Mouse (Mus musculus) cerebellum, adult 11 months (tissue): Measurements from ENCODE around the gene Qtrt1.
"Not testable (repeated sequence)": the region's sequence is repeated elsewhere in the genome, so short reads cannot be mapped to it uniquely, and the experiment has no call there.

Experiments used
- DNase-seq: peaks from one replicate; pipeline ENCODE4 v3.0.0; 2022

Qtrt1 gene

GRCm38 (mm10) chr9:21451870-21452269, 40.2 kb downstream of the Qtrt1 start:
- DNase-seq = no peak

GRCm38 (mm10) chr9:21453003-21453402, 41.4 kb downstream of the Qtrt1 start:
- DNase-seq = no peak

GRCm38 (mm10) chr9:21453459-21453858, 41.8 kb downstream of the Qtrt1 start:
- DNase-seq = no peak

- DNase-seq = no peak
Observed at GRCm38 (mm10) chr9:21454556-21454955, 42.9 kb downstream of the Qtrt1 start.

GRCm38 (mm10) chr9:21455103-21455770, 43.6 kb downstream of the Qtrt1 start:
- DNase-seq = no peak

- no peak for DNase-seq
Observed at GRCm38 (mm10) chr9:21456246-21456929, 44.8 kb downstream of the Qtrt1 start.

GRCm38 (mm10) chr9:21456930-21457634, 45.4 kb downstream of the Qtrt1 start:
- DNase-seq = no peak

- DNase-seq = no peak
Observed at GRCm38 (mm10) chr9:21458821-21459220, 47.2 kb downstream of the Qtrt1 start.

GRCm38 (mm10) chr9:21460400-21460940, 48.8 kb downstream of the Qtrt1 start:
- DNase-seq = no peak

GRCm38 (mm10) chr9:21463138-21463590, 51.5 kb downstream of the Qtrt1 start:
- no peak for DNase-seq

- DNase-seq = peak; percentile 48
Observed at GRCm38 (mm10) chr9:21463766-21464564, 52.3 kb downstream of the Qtrt1 start.

GRCm38 (mm10) chr9:21464565-21464928, 52.9 kb downstream of the Qtrt1 start:
- DNase-seq = not testable (repeated sequence)

GRCm38 (mm10) chr9:21469032-21470024, 57.7 kb downstream of the Qtrt1 start:
- DNase-seq = peak; percentile 35
